Mouse (Mus musculus) myocyte (in vitro differentiated cells): ENCODE data around the gene Olfr894. TPM values are rescaled to one million over a fixed set of nuclear protein-coding genes. Genes with fewer than 3 reads are reported as not detected.
"Not testable (repeated sequence)": the region's sequence is repeated elsewhere in the genome, so short reads cannot be mapped to it uniquely, and the experiment has no call there.

Source experiments
- H3K27me3 ChIP-seq: one replicate; pipeline ENCODE4 v1.6.1; 2011; ENCODE audit not compliant: control insufficient read depth, insufficient read depth, insufficient read length
- H3K36me3 ChIP-seq: one replicate; pipeline ENCODE4 v1.6.1; 2011; ENCODE audit not compliant: control insufficient read depth, insufficient read depth
- H3K4me2 ChIP-seq: one replicate; pipeline ENCODE4 v1.6.1; 2011; ENCODE audit warnings: low read depth, control low read depth
- H3K4me3 ChIP-seq: one replicate; pipeline ENCODE4 v1.5.1; 2011; ENCODE audit warnings: mild to moderate bottlenecking, control low read depth, moderate library complexity
- H3K79me2 ChIP-seq: one replicate; pipeline ENCODE4 v1.6.1; 2011; ENCODE audit not compliant: control insufficient read depth, insufficient read depth
- H3ac ChIP-seq: one replicate; pipeline ENCODE4 v1.6.1; 2011; ENCODE audit not compliant: control insufficient read depth, insufficient read length
- CEBPB ChIP-seq: IDR thresholded peaks from 2 replicates; pipeline ENCODE4 v1.6.1; 2011; ENCODE audit warnings: mild to moderate bottlenecking, moderate library complexity; ENCODE audit not compliant: poor library complexity, insufficient read depth, severe bottlenecking
- E2F4 ChIP-seq: IDR thresholded peaks from one replicate; pipeline ENCODE4 v1.6.1; 2011; ENCODE audit warnings: mild to moderate bottlenecking, control low read depth, moderate library complexity; ENCODE audit not compliant: insufficient read depth
- MAX ChIP-seq: IDR thresholded peaks from one replicate; pipeline ENCODE4 v1.6.1; 2011; ENCODE audit warnings: low read depth, mild to moderate bottlenecking, control low read depth
- MYOD1 ChIP-seq, 3 experiments: IDR thresholded peaks; one replicate each; pipeline ENCODE4 v1.6.1; 2011; ENCODE audit warnings: control low read depth in 2 of 3, low read depth in 2 of 3, mild to moderate bottlenecking in 2 of 3, moderate library complexity in 1 of 3; ENCODE audit not compliant: insufficient read length in 2 of 3, control insufficient read depth in 1 of 3
- MYOG ChIP-seq, 3 experiments: IDR thresholded peaks; one replicate each; pipeline ENCODE4 v1.6.1; 2011; ENCODE audit warnings: control low read depth in 2 of 3, low read depth in 2 of 3, mild to moderate bottlenecking in 2 of 3; ENCODE audit not compliant: insufficient read length in 2 of 3, control insufficient read depth in 1 of 3, insufficient read depth in 1 of 3
- POLR2A ChIP-seq: IDR thresholded peaks from one replicate; pipeline ENCODE4 v1.6.1; 2011; ENCODE audit warnings: low read depth, mild to moderate bottlenecking, control low read depth, moderate library complexity; ENCODE audit not compliant: insufficient read length
- POLR2AphosphoS2 ChIP-seq: IDR thresholded peaks from one replicate; pipeline ENCODE4 v1.6.1; 2011; ENCODE audit warnings: low read depth, control low read depth; ENCODE audit not compliant: insufficient read length
- REST ChIP-seq: IDR thresholded peaks from one replicate; pipeline ENCODE4 v1.6.1; 2011; ENCODE audit warnings: mild to moderate bottlenecking, control low read depth, moderate library complexity; ENCODE audit not compliant: insufficient read depth, insufficient read length
- SRF ChIP-seq: IDR thresholded peaks from one replicate; pipeline ENCODE4 v1.6.1; 2011; ENCODE audit warnings: low read depth; ENCODE audit not compliant: control insufficient read depth, insufficient read length
- TCF12 ChIP-seq: IDR thresholded peaks from one replicate; pipeline ENCODE4 v1.6.1; 2011; ENCODE audit warnings: mild to moderate bottlenecking, control low read depth; ENCODE audit not compliant: poor library complexity, insufficient read depth, severe bottlenecking
- TCF3 ChIP-seq: IDR thresholded peaks from one replicate; pipeline ENCODE4 v1.6.1; 2011; ENCODE audit warnings: low read depth, control low read depth; ENCODE audit not compliant: insufficient read length
- USF1 ChIP-seq: IDR thresholded peaks from one replicate; pipeline ENCODE4 v1.6.1; 2011; ENCODE audit warnings: low read depth, mild to moderate bottlenecking, control low read depth, moderate library complexity
- polyA plus RNA-seq: library from polyadenylated mRNA; unstranded; fragments of >200 nt; fragmentation: generic; extraction: Trizol; gene quantifications from one replicate; pipeline ENCODE4 v1.2.1, GENCODE M21; 2012; ENCODE audit warnings: missing spikeins

Olfr894 gene
- not detected for polyA plus RNA-seq

DNA sequence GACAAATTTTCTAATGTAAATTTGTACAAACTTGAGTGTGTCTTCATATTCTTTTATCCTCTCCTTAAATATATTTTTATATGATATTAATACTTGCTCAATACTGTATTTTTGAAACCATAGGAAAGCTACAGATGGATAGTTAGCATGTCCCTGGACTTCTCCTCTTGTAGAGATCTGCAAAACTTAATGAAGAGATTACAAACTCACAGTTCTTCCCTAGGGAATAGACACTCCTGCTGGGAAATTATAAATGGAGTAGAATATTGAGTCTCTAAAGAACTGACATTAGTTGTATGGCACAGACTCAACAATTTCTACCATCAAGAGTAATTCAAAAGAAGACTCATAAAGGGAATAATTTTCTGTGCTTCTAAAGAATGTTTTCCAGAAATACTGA is at the start of gene Olfr894:
Gene Olfr894, plus strand, starts transcription at position 301 of the 400 bp plus-strand sequence.
- no peak for TF ChIP-seq MYOD1 (IDR thresholded peaks at IDR 0.05; ENCODE audit: control insufficient read depth in 1 of 3, insufficient read length in 2 of 3, low read depth in 2 of 3)
- no peak for TF ChIP-seq USF1
- Histone ChIP-seq H3ac (no peak within 1 kb of the TSS), H3K36me3 (no peaks in the 10 kb centered on the region), H3K4me2 (no peak within 1 kb of the TSS), H3K4me3 (no peak within 1 kb of the TSS), H3K79me2 (no peaks in the 10 kb centered on the region), H3K27me3 (no peaks in the 10 kb centered on the region)

DNA sequence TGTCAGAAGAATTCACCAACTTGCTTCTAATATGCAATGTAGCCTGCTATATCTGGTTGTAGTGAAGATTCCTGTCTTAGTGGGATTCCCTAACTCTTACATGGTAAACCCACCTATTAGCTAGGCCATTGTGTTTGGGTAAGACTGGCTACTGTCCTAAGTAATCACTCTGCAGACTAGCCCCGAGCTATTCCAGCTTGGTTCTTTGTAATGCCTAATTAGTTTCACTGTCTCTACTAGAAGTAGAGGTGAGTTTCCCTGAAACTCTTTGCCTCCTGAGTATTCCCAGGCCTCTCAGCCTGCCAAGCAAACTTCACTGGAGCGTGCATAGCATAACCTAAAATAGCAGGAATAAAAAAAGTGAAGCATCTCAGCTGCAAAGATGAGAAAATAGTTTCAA is 49.5 kb upstream of the Olfr894 start:
- not testable (repeated sequence) for H3K4me2 ChIP-seq, H3ac ChIP-seq, H3K4me3 ChIP-seq, H3K36me3 ChIP-seq, H3K79me2 ChIP-seq, H3K27me3 ChIP-seq

DNA sequence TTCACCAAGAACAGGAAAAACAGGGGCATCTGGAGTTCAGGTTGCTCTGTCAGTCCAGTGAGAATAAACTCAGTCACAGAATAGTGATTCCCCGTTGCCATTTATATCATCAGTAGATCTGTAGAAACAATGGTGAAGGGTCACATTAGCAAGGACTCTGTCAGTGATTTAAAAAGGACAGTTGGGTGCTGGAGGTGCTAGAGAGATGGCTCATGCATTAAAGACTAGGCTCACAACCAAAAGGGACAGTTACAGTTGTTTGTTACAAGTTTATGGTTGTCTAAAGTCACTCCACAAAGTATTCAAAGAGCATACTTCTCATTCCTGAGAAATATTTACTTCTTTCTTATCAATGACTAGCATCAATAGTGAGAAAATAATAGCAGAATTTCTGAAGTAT is 37.1 kb upstream of the Olfr894 start, which contains the start of gene Olfr891:
Gene Olfr891, minus strand, starts transcription at position 101 of the 400 bp plus-strand sequence.
- TF ChIP-seq TCF12 (no peak), MYOD1 (IDR thresholded peaks at IDR 0.05; ENCODE audit: control insufficient read depth in 1 of 3, insufficient read length in 2 of 3, low read depth in 2 of 3) (no peak), E2F4 (no peak), POLR2A (no peak), SRF (no peak), REST (no peak), POLR2AphosphoS2 (no peak), MAX (no peak), MYOG (IDR thresholded peaks at IDR 0.05; ENCODE audit: control insufficient read depth in 1 of 3, insufficient read depth in 1 of 3, insufficient read length in 2 of 3, low read depth in 2 of 3) (no peak), USF1 (no peak), CEBPB (no peak), TCF3 (no peak)
- Histone ChIP-seq H3K27me3 (no peaks in the 10 kb centered on the region), H3ac (no peak within 1 kb of the TSS), H3K4me2 (no peak within 1 kb of the TSS), H3K79me2 (no peaks in the 10 kb centered on the region), H3K36me3 (no peaks in the 10 kb centered on the region), H3K4me3 (no peak within 1 kb of the TSS)

DNA sequence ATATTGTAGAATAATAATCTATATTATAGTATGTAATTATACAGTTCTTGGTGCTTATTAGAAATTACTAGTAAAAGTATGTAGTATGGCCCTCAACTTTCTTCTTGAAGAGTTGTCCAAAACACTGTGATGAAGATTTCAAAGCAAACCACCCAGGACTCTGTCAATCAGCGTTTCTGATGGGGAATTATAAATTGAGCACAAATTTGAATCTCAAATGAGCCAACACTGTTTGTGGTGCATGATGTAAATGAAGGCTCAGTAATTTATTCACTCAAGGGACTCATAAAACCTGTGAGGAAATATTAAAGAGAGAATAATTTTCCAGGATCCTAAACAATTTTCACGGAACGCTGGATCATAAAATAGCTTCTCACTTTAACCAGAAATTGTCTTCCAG is 9.8 kb upstream of the Olfr894 start, which contains the start of gene Olfr893:
Gene Olfr893, plus strand, starts transcription at position 301 of the 400 bp plus-strand sequence.
- H3ac ChIP-seq = no peak within 1 kb of the TSS
- TF ChIP-seq POLR2AphosphoS2 = no peak
- no peak for TF ChIP-seq MYOD1 (IDR thresholded peaks at IDR 0.05; ENCODE audit: control insufficient read depth in 1 of 3, insufficient read length in 2 of 3, low read depth in 2 of 3)
- no peak for TF ChIP-seq E2F4
- no peak for TF ChIP-seq CEBPB
- TF ChIP-seq TCF3 = no peak
- TF ChIP-seq POLR2A = no peak
- TF ChIP-seq MYOG (IDR thresholded peaks at IDR 0.05; ENCODE audit: control insufficient read depth in 1 of 3, insufficient read depth in 1 of 3, insufficient read length in 2 of 3, low read depth in 2 of 3) = no peak
- no peak for TF ChIP-seq TCF12
- TF ChIP-seq REST = no peak
- TF ChIP-seq MAX = no peak
- TF ChIP-seq USF1 = no peak
- TF ChIP-seq SRF = no peak
- no peaks in the 10 kb centered on the region for H3K79me2 ChIP-seq
- no peak within 1 kb of the TSS for H3K4me3 ChIP-seq
- H3K27me3 ChIP-seq = no peaks in the 10 kb centered on the region
- H3K4me2 ChIP-seq = no peak within 1 kb of the TSS
- H3K36me3 ChIP-seq = no peaks in the 10 kb centered on the region

DNA sequence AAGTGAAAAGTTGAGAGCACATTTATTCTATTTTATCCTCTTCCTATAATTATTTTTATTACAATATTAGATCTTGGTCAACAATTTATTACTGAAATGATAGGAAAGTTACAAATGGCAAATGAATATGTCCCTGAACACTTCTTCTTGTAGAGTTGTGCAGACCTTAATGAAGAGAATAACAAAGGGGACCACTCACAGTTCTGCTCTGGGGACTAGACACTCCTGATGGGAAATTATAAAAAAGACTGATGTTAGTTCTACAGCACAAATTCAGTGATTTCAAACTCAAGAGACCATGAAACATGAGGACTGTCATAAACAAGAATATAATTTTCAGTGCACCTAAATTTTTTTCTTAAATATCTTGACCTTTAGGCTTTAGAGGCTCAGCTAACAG is 34.6 kb downstream of the Olfr894 start, which contains the start of gene Olfr143:
Gene Olfr143, plus strand, starts transcription at position 301 of the 400 bp plus-strand sequence.
- H3K27me3 ChIP-seq = no peaks in the 10 kb centered on the region

More for the DNA sequence above, 34.6 kb downstream of the Olfr894 start, which contains the start of gene Olfr143:
- Histone ChIP-seq H3K4me3 (no peak within 1 kb of the TSS), H3K79me2 (no peaks in the 10 kb centered on the region), H3K4me2 (no peak within 1 kb of the TSS), H3ac (no peak within 1 kb of the TSS), H3K36me3 (no peaks in the 10 kb centered on the region)
- TF ChIP-seq MYOD1 (IDR thresholded peaks at IDR 0.05; ENCODE audit: control insufficient read depth in 1 of 3, insufficient read length in 2 of 3, low read depth in 2 of 3) (no peak), MAX (no peak), SRF (no peak), TCF12 (no peak), MYOG (IDR thresholded peaks at IDR 0.05; ENCODE audit: control insufficient read depth in 1 of 3, insufficient read depth in 1 of 3, insufficient read length in 2 of 3, low read depth in 2 of 3) (no peak), USF1 (no peak), CEBPB (no peak), POLR2A (no peak)
